In genomic region chr16:55720430-55720829, GRCm38 (mm10) we compare ENCODE assay signal across 19 mouse cellular contexts.
DNase-seq lines count a peak whose midpoint lies in the region; ATAC-seq and TF ChIP-seq lines count a peak whose summit lies in the region.
"Had no signal": no experiment of that assay in that cellular context is flagged by ENCODE, and none has a peak within 500 bp of the region (broad histone marks: within the 10 kb centered on the region; RNA-seq: fewer than 3 reads in every experiment).

No protein-coding gene starts in this region.

- no peak overlapping the region for H3K4me3 ChIP-seq in MEL (ENCODE audit: control insufficient read depth in 1 of 2, insufficient read depth in 1 of 2, low read depth in 2 of 2, low read length in 2 of 2)
- H3K4me3 ChIP-seq: embryonic facial prominence, embryonic 12.5 days; embryonic facial prominence, embryonic 15.5 days; gastrocnemius, adult 2 months; hindbrain, embryonic 12.5 days; hindbrain, embryonic 15.5 days had no signal

- no peak for TF ChIP-seq CTCF in MEL (IDR thresholded peaks at IDR 0.05 in 2 of 3, conservative IDR thresholded peaks at IDR 0.05 in 1 of 3; ENCODE audit: control insufficient read depth in 1 of 3, insufficient read depth in 1 of 3, low read depth in 2 of 3, low read length in 3 of 3, poor library complexity in 1 of 3, severe bottlenecking in 1 of 3)

- no peak overlapping the region for H3K27ac ChIP-seq in MEL (ENCODE audit: control insufficient read depth, low read depth, low read length)
- H3K27ac ChIP-seq: embryonic facial prominence, embryonic 12.5 days; embryonic facial prominence, embryonic 15.5 days; gastrocnemius, adult 2 months; hindbrain, embryonic 12.5 days; hindbrain, embryonic 15.5 days had no signal

- TF ChIP-seq RAD21 in MEL (IDR thresholded peaks at IDR 0.05; ENCODE audit: low read depth, low read length) = no peak

- H3K36me3 ChIP-seq in MEL (ENCODE audit: control insufficient read depth in 1 of 2, insufficient read depth in 2 of 2, low read length in 2 of 2) = no peaks in the 10 kb centered on the region
- H3K36me3 ChIP-seq: embryonic facial prominence, embryonic 12.5 days; embryonic facial prominence, embryonic 15.5 days; hindbrain, embryonic 12.5 days; hindbrain, embryonic 15.5 days had no signal

- peak; percentile 98 for ATAC-seq in common myeloid progenitor, adult 5-6 weeks (replicated peaks; ENCODE audit: low read depth, poor library complexity, severe bottlenecking)
- ATAC-seq: activated CD4-positive, CD25-positive, alpha-beta regulatory T cell, adult 4 months; forebrain, embryonic 14.5 days; forebrain, postnatal 0 days had no signal

- H3K79me2 ChIP-seq in MEL (ENCODE audit: control insufficient read depth, insufficient read depth, low read length, poor library complexity) = no peaks in the 10 kb centered on the region

- no peaks in the 10 kb centered on the region; a peak in 1 of 4 replicates for H3K4me1 ChIP-seq in MEL (ENCODE audit: control insufficient read depth in 1 of 2, insufficient read depth in 2 of 2, low read length in 2 of 2)
- H3K4me1 ChIP-seq: embryonic facial prominence, embryonic 12.5 days; embryonic facial prominence, embryonic 15.5 days; hindbrain, embryonic 12.5 days; hindbrain, embryonic 15.5 days had no signal

- no peak for TF ChIP-seq POLR2A in MEL (IDR thresholded peaks at IDR 0.05; ENCODE audit: control insufficient read depth in 1 of 2, insufficient read depth in 1 of 2, low read depth in 1 of 2, low read length in 2 of 2, poor library complexity in 1 of 2)

- H3K9ac ChIP-seq in MEL (ENCODE audit: control insufficient read depth, low read depth, low read length, poor library complexity, severe bottlenecking) = no peak overlapping the region
- H3K9ac ChIP-seq: embryonic facial prominence, embryonic 12.5 days; embryonic facial prominence, embryonic 15.5 days; forebrain, postnatal 0 days; hindbrain, embryonic 12.5 days; hindbrain, embryonic 15.5 days had no signal

- no peaks in the 10 kb centered on the region; a peak in 1 of 4 replicates for H3K27me3 ChIP-seq in MEL (ENCODE audit: control insufficient read depth in 1 of 2, insufficient read depth in 2 of 2, low read length in 2 of 2)
- H3K27me3 ChIP-seq: embryonic facial prominence, embryonic 12.5 days; embryonic facial prominence, embryonic 15.5 days; hindbrain, embryonic 12.5 days; hindbrain, embryonic 15.5 days had no signal

- peak; percentile 20 to 47 for DNase-seq in cerebellum, postnatal 10 days
- no peak for DNase-seq in cerebellum, adult 9-11 months
- DNase-seq in MEL (ENCODE audit: low read depth, low spot score) = peak; percentile 4
- no peak for DNase-seq in testis, postnatal 14 days (ENCODE audit: low spot score)
- DNase-seq in spleen, postnatal 10 days (ENCODE audit: low spot score in 2 of 2) = no peak
- DNase-seq: adrenal gland, adult 8-10 months; adrenal gland, postnatal 25 days; cerebellum, adult 11-12 months; cerebellum, adult 8-10 months; forebrain, postnatal 0 days; gastrocnemius, adult 2 months; gastrocnemius, postnatal 14 days had no signal

- no peaks in the 10 kb centered on the region for H3K9me3 ChIP-seq in MEL (replicated peaks; ENCODE audit: insufficient read depth, low read length)
- H3K9me3 ChIP-seq: embryonic facial prominence, embryonic 12.5 days; embryonic facial prominence, embryonic 15.5 days; hindbrain, embryonic 12.5 days; hindbrain, embryonic 15.5 days had no signal

- no peak for TF ChIP-seq EP300 in MEL (IDR thresholded peaks at IDR 0.05; ENCODE audit: low read depth in 1 of 2, low read length in 2 of 2)

TF ChIP-seq in MEL, 35 proteins besides CTCF, POLR2A, EP300 and RAD21:
- no peak for TF ChIP-seq ZKSCAN1 (IDR thresholded peaks at IDR 0.05; ENCODE audit: low read depth, low read length)
- TF ChIP-seq ETS1 (IDR thresholded peaks at IDR 0.05; ENCODE audit: low read depth, low read length) = no peak
- no peak for TF ChIP-seq KAT2A (conservative IDR thresholded peaks at IDR 0.05; ENCODE audit: low read depth, low read length)
- TF ChIP-seq MYC (IDR thresholded peaks at IDR 0.05; ENCODE audit: low read depth, low read length) = no peak
- TF ChIP-seq MXI1 (IDR thresholded peaks at IDR 0.05; ENCODE audit: low read depth, low read length) = no peak
- TF ChIP-seq ZNF384 (IDR thresholded peaks at IDR 0.05; ENCODE audit: low read depth, low read length) = no peak
TF ChIP-seq in MEL: peak in this region for 0.

Comparison
In these comparisons a context has a peak if more than half of its experiments do, and no peak if none do; other contexts are left out.
1. DNase-seq: peak in cerebellum, postnatal 10 days (2 of 2) and MEL (single experiment); none in cerebellum, adult 9-11 months (single experiment), testis, postnatal 14 days (single experiment) and spleen, postnatal 10 days (0 of 2).